Mouse (Mus musculus): ENCODE results near the gene Ccl12. TPM values are rescaled to one million over a fixed set of nuclear protein-coding genes. Genes with fewer than 3 reads are reported as not detected.

The Ccl12 gene
- polyA plus RNA-seq (2012; rRNA removed) = 0.95 and 1.2 TPM in 2 replicates

DNA sequence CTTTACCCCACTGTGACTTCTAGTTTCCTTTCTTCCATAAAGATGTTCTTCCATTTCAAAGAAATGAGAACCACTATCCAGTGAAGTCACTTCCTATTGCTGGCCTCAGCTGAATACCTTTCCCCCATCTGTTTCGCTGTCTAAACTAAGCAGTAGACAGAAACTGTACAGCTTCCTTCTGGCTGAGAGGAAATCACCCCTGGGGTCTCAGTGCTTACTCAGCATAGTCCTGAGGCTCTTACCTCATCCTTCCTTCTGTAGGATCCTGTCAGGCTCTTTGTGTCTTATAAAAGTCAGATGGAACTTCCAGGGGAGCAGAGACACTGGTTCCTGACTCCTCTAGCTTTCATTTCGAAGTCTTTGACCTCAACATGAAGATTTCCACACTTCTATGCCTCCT lies at the start of gene Ccl12:
TSS of gene Ccl12 (plus strand) at position 317 of the 400 bp plus-strand sequence.

DNA sequence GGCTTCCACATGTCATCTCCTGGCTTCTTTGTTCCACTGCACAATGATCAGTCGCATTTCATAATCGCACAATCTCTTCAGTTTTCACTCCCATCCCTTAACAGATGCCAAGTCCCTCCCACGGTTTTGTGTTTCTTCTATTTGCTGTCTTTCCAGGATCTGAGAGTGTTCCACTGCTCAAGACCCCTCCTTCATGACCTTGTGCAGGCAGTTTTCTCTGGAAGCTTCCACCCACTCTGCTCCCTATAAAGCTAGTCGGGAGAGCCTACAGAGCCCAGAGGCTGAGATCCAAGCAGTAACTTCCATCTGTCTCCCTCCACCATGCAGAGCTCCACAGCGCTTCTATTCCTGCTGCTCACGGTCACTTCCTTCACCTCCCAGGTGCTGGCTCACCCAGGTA lies 44.0 kb upstream of the Ccl12 start, which contains the start of gene Ccl11:
TSS of gene Ccl11 (plus strand) at position 178 of the 400 bp plus-strand sequence.

DNA sequence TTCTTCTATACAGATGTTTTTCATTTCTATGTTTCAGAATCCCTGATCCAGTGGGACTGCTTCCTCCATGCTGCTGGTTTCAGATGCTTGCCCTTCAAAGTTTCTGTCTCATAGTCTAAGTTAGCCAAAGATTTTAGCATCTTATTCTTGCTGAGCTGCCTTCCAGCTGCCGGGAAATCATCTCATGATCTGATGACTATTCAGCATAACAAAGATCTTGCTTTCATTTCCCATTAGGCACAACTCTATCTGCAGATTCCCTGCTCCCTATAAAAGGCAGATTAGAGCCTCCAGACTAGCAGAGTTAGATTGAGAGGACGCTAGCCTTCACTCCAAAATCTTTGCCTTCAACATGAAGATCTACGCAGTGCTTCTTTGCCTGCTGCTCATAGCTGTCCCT lies 13.2 kb downstream of the Ccl12 start, which contains the start of gene Ccl8:
TSS of gene Ccl8 (plus strand) at position 301 of the 400 bp plus-strand sequence.

Other genes with a start within 250 kb of the Ccl12 start
- not detected in 2 replicates for gene 5530401A14Rik, start 241.2 kb upstream of the Ccl12 start, polyA plus RNA-seq (2012; rRNA removed)
- 0.31 and 0.86 TPM in 2 replicates for gene Asic2, start 133.4 kb upstream of the Ccl12 start, polyA plus RNA-seq (2012; rRNA removed)
- 5.8 and 7.7 TPM in 2 replicates for gene Ccl2, start 66.3 kb upstream of the Ccl12 start, polyA plus RNA-seq (2012; rRNA removed)
- gene Gm17268, start 63.3 kb upstream of the Ccl12 start, polyA plus RNA-seq (2012; rRNA removed) = not detected in 2 replicates
- 0.79 and 1.1 TPM in 2 replicates for gene Ccl7, start 56.1 kb upstream of the Ccl12 start, polyA plus RNA-seq (2012; rRNA removed)
- gene Ccl11, start 44.0 kb upstream of the Ccl12 start, polyA plus RNA-seq (2012; rRNA removed) = 11.5 and 17.6 TPM in 2 replicates
- gene Ccl8, start 13.3 kb downstream of the Ccl12 start, polyA plus RNA-seq (2012; rRNA removed) = 2.2 and 7.2 TPM in 2 replicates
- gene Ccl1, start 203.8 kb downstream of the Ccl12 start, polyA plus RNA-seq (2012; rRNA removed) = not detected in 2 replicates